Mouse (Mus musculus): ENCODE results near the gene Sbno1.
A peak's percentile ranks its signal among the peaks of the same experiment; 100 is the strongest.

Gene Sbno1

DNA sequence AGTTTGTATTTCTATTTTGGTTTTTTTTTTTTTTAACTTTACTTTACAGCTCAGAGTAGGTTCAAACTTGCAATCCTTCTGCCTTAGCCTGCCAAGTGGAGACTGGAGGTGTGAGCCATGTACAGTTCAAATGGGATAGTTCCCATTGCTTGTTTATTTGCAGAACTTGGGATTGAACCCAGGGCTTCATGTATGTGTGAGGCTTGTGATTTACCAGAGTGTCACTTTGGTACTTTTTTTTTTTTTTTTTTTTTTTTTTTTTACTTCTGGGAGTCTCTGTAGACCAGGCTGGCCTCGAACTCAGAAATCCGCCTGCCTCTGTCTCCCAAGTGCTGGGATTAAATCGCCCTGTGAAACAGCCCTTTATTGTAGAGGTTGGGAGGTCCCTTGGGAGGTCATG, 18.4 kb upstream of the Sbno1 start:
- no peak for DNase-seq (ENCODE audit: low spot score)

DNA sequence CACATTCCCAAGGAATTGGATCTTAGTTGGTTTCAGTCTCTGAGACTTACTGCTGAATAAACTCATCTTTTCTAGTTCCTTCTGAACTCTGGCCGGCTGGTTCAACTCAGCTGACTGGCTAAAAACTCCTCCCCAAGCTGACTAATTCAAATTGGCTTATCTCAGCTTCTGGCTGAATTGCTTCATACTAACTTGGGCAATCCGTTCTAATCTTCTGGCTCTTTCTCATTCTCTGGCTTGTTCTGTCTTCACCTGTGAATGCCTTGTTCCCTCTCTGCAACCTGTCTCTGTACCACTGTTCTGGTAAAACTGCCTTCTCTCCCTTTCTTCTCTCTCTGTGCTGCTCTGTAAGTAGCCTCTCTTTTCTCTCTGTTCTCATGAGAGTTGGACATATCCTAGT, 16.8 kb upstream of the Sbno1 start:
- no peak for DNase-seq (ENCODE audit: low spot score)

DNA sequence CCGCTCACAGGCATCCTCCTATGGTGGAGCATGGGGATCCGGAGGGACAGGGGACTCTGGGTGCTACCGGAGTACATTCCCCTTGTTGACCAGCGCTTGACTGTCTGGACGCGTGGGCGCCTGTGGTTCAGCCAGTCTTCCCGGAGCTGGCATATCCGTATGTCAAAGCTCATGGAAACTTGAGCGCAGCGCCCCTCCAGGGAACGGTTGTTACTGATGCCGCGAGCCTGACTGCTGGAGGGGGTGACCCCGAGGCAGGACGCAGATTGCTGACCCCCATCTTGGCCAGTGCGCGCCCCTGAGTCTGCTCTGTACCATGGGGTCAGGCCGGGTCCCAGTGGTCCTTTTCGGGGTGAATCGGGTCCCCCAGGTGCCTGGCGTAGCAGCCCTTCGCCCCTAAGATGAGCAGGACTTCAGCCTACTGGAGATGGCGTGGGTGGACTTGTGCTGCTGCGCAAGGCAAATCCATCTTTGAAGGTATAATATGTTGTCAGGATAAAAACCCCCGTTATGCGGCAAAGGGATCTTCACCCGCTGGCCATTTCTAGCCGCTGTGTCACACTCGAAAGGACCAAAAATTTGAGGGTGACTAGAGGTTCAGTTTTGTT, 14.4 kb upstream of the Sbno1 start:
- peak; percentile 58 for DNase-seq (ENCODE audit: low spot score)

DNA sequence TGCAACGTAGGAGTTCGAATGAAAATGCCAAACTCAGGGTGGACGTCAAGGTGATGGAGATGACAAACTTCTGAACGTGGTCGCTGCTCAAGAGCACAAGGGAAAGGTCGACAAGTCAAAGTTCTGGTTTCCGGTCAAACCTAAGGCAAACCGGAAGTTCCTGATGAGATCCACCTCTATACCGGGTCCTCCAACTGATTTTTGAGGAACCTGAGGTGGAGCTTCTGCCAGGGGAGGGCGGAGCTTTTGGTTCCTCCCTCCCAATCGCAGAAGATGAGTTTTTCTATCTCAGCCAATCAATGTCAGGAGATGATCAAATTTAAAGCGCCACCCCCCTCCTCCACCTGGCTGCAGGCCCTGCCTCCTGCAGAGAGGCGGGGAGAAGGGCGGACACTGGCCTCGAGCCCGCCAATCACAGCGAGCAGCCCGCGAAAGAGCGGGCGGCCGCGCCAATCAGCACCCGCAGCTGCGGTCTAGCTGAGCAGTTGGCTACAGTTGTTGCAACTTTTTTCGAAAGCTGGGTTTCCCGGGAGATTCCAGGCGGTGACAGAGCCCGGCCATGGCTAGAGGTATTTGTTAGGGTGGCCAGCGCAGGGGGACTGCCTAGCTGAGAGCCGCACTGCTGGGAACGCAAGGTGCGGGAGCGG, 13.8 kb upstream of the Sbno1 start, which contains the start of gene Kmt5a:
Kmt5a (plus strand) TSS at position 484 of the 647 bp plus-strand sequence.
- DNase-seq (ENCODE audit: low spot score) = peak; percentile 96

DNA sequence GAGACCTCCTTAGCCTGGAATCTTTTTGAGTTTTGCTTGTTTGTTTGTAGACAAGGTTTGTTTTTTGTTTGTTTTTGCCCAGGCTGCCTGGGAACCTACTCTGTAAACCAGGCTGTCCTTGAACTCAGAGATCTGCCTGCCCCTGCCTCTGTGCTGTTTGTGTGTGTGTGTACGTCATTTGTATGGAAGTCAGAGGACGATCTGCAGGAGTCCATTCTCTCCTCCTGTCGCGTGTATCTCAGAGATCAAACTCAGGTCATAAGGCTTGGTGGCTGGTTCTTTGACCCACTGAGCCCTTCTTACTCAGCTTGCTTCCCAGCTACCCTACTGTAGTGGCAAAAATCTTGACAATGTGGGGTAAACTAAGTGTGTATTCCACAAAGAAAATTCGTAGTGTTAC, 12.9 kb upstream of the Sbno1 start:
- no peak for DNase-seq (ENCODE audit: low spot score)

DNA sequence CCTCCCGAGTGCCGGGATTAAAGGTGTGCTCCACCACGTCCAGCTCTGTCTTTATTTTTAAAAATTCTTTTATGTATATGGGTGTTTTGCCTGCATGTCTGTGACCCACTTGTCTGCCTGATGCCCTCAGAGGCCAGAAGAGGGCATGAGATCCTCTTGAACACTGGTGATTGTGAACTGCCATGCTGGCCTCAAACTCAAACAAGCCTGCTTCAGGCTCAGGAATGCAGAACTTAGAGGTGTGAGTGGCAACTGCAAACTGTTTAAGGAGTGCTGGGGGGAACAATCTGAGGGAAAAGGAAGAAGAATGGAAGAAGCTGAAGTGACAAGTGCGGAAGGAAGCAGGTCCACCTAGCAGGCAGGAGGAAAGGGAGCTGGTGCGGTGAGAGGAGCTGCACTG, 12.4 kb upstream of the Sbno1 start:
- no peak for DNase-seq (ENCODE audit: low spot score)

DNA sequence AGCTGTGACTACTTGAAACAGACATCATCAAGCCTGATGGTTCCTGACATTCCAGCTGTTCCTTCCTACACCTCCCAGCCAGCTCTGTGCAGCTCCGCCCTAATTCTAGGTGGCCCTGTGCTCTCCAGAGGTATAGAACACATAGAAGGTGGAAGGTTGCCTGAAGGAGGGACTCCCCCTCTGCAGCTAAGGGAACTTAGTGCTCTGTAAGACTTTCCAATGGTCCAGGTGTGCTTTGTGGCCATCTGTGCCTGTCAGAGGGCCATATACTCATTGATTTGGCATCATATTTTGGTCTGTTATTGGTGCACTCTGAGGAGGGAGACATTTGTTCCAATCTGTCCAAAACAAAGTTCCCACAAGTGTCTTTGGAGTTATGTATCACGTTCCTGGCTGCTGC, 7.2 kb upstream of the Sbno1 start:
- DNase-seq (ENCODE audit: low spot score) = no peak

DNA sequence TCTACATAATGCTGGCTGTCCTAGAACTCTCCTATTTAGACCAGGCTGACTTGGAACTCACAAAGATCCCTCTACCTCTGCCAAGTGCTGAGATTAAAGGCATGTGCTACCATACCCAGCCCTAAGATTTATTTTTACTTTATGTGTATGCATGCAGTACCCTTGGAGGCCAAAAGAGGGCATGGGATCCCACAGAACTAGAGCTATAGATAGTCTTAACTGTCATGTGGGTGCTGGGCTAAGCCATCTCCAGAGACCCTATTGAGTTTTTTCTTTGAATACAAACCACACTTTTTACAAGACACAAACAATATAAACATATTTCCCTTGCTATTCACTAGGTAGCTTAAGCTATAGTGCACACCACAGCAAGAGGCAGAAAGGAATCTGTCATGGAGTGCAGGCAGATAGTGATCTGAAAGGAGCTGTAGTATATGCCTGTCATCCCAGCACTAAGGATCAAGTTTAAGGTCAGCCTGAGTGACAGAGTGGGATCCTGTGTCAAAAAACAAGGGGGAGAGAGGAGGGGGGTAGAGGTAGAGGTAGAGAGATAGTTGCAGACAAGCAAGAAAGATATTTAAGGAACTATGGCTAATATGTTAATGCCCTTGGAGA, 6.7 kb upstream of the Sbno1 start:
- DNase-seq (ENCODE audit: low spot score) = peak; percentile 58

DNA sequence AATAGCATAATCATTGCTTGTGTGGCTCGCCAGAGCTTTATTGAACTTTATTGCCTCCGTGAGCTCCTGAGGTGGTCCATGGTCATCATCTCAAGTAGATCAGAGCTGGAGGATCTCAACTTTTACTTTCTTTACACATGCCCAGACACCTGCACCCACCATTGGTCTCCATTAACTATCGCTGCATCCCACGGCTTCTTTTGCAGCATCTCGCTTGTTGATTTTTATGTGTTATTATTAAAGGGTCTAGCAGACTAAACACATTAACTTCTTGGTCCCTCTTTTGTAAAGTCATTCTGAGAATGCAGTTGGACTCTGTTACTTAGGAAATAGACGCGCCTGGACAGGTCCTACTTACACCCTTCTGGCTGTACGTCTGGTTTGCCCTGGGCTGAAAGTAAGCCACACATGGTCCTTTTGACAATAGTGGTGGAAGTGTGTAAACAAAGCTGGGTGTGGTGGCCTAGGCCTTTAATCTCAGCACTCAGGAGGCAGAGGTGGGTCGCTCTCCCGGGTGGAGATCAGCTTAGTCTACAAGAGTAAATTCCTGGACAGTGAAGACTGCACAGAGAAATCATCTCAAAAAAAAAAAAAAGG, 772 bp upstream of the Sbno1 start:
- no peak for DNase-seq (ENCODE audit: low spot score)

DNA sequence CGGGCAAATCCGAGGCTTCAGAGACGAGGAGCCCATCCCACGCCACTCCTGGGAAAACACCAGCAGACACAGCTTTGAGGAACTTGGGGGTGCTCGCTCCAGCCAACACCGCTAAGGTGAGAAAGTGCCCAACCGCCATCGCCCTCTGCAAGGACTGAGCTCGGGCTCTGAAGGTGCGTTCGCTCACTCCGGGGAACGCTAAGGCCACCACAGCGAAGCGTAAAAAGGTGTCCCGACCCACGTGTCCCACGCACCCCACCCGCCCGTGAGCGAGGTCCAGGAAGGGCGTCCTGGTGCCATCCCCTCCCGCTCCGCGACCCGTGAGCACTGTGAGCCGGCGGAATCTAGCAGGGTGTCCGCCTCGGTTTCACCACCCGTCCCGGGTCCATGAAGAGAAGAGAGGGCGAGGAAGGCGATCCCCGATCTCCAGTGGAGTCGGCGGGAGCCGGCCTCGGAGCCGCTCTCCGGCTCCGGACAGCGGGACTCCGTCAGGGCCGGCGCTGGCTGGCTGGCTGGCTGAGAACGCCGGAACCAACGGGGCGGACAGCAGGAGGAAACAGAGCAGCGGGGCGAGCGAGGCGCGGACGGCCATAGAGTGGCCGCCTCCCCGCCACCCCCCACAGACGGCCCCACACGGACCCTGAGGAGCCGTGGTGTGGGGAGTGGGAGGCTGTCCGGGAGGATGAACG, 934 bp downstream of the Sbno1 start:
- no peak for DNase-seq (ENCODE audit: low spot score)

DNA sequence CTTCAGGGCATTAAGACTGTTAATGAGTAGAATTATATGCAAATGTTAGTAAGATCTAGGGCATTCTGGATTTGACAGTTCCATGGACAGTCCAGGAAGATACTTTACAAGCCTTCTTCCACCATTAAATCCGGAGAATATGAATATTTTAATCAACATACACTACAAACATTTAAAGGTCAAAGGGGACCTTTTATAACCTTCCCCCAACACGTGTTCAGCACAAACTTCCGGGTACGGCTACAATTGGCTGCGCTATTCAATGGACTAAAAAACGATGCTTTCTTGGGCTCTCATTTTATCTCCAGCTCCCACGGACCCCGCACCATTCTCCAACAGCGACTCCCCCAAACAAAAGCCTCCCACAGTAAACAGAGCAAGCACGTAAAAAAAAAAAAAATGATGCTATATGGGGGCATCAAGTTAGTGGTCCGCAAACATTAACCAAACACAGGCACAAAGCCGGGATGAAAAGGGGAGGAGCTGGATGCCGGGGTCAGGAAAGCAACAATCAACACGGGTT, 1.5 kb downstream of the Sbno1 start:
- DNase-seq (ENCODE audit: low spot score) = no peak

DNA sequence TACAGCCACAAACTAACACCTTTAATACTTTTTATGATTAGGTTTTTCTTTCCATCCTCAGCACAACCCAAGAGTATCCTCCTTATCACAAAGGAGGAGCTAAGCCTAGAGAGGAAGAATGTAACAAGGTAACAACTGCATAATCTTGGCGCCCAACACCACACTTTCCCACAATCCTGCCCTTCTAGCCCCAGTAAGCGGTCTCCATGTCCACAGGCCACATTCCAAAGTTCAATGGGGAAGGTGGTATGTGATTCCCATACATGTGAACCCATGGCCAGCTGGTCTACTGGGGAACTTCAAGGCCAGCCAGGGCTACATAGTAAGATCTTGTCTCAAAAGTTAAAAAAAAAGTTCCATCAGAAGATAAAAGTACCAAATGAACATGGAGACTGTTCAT, 4.0 kb downstream of the Sbno1 start:
- no peak for DNase-seq (ENCODE audit: low spot score)

DNA sequence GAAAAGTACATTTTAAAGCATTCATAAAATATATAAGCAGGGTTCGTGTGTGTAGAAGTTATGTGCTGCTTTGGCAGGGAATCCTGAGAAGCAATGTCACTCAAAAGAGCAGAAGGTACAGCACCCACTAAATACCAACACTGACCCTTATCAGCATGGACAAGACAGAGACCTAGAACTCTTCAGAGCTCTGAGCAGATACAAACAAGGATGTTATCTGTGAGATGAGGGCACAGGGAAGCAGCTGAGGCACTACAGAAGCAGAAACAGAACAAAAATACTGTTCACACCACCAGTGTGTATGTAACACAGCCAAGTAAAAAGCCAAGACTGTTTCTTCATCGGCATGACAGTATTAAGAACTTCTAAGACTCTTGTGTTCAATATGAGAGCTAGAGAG, 6.9 kb downstream of the Sbno1 start:
- peak; percentile 46 for DNase-seq (ENCODE audit: low spot score)

DNA sequence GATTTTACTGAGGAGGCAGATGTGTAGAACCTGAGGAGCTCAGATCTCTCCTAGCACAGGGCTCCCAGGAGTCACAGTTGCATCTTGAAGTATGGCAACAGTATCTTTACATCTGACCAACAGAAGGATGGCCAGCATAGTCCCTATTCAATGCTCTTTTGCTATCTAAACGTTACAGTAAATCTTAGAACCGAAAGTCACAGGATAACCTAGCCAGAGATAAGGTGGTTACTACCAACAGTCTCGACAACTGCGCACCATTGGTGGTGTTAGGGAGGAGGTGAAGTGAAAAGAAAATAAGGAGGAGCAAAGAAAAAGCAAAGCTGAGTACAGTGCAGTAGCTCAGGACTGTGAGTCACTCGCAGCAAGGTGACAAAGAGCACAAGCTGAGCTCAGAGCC, 13.6 kb downstream of the Sbno1 start:
- no peak for DNase-seq (ENCODE audit: low spot score)

DNA sequence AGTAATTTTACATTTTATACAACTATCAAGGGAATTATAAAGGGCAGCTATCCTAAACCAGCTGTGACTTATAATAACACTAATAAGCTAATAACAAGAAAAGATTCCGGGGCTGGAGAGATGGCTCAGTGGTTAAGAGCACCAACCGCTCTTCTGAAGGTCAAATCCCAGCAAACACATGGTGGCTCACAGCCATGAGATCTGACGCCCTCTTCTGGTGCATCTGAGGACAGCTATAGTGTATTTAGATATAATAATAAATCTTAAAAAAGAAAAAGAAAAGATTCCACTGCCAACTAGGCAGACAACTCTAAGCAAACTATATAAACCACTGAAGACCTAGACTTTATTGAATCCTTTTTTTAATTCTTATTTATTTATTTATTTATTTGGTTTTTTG, 15.0 kb downstream of the Sbno1 start:
- DNase-seq (ENCODE audit: low spot score) = no peak

DNA sequence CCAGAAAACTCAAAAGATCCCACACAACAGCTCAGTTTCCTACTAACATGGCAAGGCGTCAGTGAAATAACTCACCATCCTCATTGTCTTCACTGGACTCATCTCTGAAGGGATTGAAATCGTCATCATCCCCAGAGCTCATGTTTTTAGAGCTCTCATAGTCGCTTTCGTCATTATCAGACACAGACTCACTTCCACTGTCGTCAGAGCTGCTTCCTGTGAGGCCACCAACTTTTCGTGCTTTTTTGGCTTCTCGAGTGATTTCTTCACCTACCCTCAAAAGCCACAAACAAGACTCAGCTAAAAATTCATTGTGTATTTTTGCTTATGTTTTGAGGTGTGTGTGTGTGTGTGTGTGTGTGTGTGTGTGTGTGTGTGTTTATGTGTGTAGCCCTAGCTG, 32.1 kb downstream of the Sbno1 start:
- DNase-seq (ENCODE audit: low spot score) = no peak

DNA sequence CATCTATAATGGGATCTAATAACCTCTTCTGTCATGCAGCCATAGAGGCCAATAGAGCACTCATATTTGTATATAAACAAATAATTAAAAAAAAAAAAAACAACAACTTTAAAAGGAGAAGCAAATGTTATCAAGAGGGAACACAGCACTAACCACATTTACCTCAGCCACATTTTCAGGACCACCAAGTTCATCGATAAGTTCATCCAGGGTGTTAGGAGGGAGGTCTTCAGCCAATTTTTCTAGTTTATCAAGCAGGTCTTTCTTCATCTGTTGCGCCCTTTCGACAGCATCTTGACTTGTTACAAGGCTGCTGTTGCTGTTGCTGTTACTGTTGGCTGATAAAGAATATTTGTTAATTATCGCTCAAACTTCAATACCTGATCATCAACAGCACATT, 33.4 kb downstream of the Sbno1 start:
- DNase-seq (ENCODE audit: low spot score) = no peak

DNA sequence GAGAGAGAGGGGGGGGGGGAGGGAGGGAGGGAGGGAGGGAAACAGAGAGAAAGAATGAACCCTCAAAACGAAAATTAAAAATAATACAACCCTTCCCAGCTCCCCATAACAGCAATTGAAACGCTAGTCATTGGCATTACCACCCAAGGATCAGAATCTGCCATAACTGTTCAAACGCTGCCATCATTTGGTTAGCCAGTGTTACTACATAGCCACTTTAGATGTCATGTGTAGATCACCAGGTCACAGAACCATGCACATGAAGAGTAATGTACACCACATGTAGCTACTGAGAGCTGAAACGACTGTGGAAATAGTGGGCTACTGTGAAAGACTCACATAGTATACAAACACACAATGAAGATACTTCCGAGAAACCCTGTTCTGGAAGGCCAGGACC, 37.9 kb downstream of the Sbno1 start:
- no peak for DNase-seq (ENCODE audit: low spot score)

DNA sequence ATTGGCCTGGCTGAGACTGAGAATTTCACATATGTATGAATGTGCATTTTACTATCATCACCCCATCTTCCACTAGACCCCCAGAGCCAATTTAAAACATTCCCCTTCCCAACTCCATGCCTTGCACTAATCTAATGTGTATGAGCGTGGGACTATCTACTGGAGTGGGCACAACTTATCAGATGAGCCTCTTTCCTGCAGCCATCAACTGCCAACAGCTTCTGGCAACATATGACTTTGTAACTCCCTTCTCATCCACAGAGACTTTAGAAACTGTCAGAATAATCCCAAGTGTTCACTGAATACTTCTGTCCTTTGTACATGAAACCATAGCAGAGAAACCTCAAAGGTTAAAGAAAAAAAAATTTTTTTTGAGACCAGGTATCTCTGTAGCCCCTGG, 45.7 kb downstream of the Sbno1 start:
- no peak for DNase-seq (ENCODE audit: low spot score)

DNA sequence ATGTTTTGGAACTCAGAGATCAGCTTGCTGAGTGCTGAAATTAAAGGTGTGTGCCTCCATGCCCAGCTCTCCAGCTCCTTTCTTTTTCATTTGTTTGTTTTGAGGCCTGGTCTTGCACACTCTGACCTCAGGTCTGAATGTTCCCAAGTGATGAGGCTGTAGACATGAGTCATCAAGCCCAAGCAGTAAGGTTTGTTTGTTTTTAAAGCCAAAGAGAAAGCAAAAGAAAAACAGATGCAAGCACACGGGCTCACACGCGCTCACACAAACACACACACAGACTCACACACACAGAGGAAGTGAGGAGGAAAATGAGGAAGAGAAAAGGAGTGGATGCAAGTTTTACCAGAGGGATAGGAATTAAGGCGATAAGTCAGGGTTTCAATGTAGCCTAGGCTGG, 48.7 kb downstream of the Sbno1 start:
- DNase-seq (ENCODE audit: low spot score) = no peak

DNA sequence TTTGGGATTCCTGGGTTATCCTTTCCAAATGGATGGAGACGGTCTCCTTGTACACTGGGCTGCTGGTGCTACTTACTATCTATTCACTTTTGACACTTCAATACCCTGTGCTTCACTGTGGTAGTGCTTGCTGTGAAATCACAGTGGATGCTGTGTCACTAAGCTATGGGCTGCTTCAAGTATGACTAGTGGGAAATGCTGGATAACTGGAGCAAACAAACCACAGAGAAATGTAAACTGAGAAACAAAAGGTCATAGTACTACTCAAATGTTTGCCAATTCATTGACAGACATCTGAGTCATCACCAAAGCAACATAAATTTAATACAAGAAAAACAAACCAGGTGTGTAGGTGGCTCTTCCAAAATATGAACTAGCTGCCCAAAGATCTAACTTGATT, 49.4 kb downstream of the Sbno1 start:
- DNase-seq (ENCODE audit: low spot score) = no peak

DNA sequence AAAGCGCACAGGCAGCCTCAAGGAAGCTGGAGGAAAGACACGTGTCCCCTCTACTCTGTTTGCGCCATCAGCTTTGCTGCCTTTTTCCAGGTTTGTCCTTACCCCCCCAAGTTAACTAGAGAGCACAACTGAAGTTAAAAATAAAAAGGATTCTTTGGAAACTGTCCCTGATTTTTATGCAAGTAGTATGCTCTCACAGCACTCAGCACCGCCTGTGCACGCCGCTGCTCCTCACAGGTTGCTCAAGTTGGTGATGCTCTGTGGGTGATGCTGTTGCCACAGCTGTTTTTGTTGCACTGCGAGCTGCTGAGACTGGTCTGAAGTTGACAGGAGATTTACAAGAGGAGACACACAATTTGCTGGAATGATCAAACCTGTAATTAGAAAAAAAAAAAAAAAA, 51.5 kb downstream of the Sbno1 start:
- DNase-seq (ENCODE audit: low spot score) = no peak

DNA sequence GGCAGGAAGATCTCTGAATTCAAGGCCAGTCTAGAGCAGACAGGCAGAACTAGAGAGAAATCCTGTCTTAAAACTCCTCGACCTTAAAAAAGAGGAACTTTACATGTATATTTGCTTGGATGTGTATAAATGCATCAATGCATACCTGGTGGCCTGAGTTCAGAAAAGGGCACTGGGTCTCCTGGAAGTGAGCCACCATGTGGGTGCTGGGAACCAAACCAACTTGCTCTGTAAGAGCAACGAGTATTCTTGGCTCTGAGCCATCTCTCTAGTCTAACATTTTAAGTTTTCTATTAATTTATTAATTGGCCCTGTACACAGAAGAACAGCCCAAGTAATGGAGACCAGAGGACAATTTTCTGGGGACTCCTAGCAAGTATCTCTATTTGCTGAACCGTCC, 59.1 kb downstream of the Sbno1 start:
- no peak for DNase-seq (ENCODE audit: low spot score)

All from c-Kit-positive CD71-positive TER-119-positive erythroid progenitor cells, embryonic 14.5 days (primary cell).